Mouse (Mus musculus) kidney, adult 18-20 months (tissue): Measurements from ENCODE around the gene Mrps34.
A peak's percentile ranks its signal among the peaks of the same experiment; 100 is the strongest.

ENCODE experiments used
- DNase-seq: peaks from one replicate; pipeline ENCODE4 v3.0.0; 2021

Gene Mrps34

DNA sequence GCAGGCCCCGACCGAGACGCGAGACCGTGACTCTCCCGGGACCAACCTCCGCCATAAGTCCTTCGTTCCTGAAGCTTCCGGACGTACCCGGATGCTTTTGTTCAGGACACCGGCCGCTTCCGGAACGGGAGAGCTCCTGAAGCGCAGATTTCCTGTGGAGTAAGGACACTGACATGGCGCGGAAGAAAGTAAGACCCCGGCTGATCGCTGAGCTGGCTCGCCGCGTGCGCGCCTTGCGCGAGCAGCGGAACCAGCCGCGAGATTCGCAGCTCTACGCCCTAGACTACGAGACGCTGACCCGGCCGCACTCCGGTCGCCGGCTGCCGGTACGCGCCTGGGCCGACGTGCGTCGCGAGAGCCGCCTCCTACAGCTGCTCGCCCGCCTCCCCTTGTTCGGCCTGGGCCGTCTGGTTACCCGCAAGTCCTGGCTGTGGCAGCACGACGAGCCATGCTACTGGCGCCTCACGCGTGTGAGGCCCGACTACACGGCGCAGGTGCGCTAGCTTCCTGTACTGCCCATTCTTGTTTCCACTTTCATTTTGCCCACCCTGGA, at the start of gene Mrps34, which contains the start of gene Eme2:
TSS of gene Mrps34 (plus strand) at position 122 of the 553 bp plus-strand sequence.
TSS of gene Eme2 (minus strand) at position 93 of the 553 bp plus-strand sequence.
- DNase-seq = peak; percentile 87

DNA sequence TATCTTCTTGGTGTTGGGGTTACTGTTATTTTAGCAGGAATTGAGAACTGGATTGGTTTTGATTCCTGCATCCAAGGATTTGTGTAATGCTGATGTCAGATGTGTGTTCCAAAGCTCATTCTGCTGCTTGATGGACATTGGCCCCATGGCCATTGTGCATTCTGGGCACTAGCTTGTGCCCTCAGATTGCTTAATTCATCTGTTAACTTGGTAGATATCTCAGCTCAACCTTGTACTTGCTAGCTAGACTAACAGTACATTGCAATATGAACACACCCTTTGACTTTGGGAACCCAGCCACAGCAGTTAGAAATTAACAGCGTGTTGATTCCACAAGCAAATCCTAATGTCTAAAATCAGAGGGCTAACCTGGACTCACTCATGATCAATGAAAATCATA, 47.5 kb upstream of the Mrps34 start:
- DNase-seq = peak; percentile 68

- peak; percentile 60 for DNase-seq
Measured at GRCm38 (mm10) chr17:24848600-24849031, 46.3 kb upstream of the Mrps34 start.

DNA sequence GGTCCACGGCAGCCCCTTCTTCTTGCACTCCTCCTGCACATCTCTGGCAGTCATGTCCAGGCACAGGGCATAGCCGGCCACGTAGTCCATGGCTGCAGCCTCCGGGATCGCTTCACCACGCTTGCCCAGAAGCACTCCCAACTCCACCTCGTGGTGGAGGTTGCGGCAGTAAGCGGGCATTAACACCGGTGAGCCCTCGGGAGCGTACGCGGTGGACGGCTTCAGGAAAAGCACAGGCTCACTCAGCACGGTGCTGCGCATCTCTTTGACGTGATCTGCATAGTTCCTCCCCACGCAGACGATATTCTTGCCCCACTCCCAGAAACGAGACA, 45.2 kb upstream of the Mrps34 start:
- DNase-seq = no peak

DNA sequence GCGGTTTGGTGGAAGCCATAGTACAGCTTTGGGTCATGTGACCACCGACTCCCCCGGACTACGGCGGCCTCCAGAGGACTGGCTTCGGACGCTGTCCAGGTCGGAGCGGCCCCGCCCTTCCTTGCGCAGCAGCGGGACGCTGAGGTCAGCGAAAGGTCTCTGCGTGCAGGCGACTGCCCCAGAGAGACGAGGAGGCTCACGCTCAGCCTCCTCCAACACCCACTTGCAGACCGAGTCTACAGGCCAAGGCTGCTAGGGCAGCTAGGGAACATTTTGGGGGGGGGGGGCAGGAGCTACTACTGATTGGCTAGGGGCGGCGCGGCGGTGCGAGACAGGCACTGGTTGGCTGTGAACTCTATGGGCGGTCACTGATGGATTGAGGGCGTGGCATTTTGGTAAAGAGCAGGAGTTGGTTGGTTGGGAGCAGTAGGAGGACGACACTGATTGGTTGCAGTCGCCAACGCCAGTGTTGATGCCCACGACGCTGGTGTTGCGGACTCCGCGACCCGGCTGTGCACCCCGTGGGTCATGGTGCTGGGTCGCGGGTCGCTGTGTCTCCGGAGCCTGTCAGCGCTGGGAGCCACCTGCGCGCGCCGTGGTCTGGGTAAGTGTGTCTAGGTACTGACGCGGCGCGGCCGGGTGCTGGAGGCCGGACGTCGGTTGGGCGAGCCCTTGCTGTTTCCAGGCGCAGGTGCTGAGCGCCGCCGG, 44.7 kb upstream of the Mrps34 start, which contains the start of gene Fahd1:
TSS of gene Fahd1 (minus strand) at position 300 of the 708 bp plus-strand sequence.
- DNase-seq = peak; percentile 97

GRCm38 (mm10) chr17:24850773-24851127, 44.2 kb upstream of the Mrps34 start:
- no peak for DNase-seq

GRCm38 (mm10) chr17:24851381-24852125, 43.4 kb upstream of the Mrps34 start:
- DNase-seq = no peak

DNA sequence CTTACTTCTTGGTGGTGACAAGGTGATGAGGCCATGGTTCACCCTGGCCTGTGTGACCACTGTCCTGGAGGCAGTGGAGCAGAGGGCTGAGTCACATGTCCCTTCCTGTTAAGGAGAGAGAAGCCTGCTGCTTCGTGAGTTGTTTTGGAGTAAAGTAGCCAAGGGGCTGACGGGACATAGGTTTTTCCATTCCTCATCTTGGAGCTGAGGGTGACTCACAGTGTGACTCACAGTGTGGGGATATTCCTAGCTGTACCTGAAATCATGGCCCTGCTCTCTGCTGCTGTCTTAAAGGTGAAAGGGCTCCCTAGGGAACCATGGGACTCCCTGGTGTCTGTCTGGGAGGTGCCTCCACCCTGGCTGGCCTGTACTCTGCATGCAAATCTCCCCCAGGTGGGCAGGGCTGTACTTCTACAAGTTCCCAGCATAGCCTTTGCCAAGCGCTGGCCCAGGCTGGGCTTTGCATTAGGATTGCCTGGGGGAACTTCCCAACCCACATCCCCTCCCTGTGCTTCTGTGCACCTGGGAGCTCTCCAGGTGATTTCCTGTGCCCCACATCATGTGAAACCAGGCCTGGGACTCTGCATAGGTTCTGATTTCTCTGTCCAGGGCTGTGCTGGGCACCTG, 39.0 kb upstream of the Mrps34 start:
- peak; percentile 40 for DNase-seq

DNA sequence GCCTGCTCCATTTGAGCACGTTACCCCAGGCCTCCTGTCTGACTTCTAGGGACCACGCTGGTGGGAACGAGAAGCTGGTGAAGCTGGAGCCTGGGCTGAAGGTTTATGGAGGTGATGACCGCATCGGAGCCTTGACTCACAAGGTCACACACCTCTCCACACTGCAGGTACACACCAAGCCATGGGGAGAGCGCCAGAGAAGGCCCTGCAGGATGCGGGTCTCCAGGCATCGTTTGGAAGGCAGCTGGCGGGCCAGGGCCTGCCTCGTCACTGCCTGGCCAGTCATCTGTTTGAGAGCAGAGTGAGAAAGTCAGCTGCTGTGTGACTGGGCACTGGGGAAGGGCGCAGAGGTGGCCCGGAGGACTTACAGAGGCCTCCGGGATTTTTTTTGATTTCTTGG, 38.3 kb upstream of the Mrps34 start:
- DNase-seq = no peak

- peak; percentile 84 for DNase-seq
Measured at GRCm38 (mm10) chr17:24857831-24858470, 37.0 kb upstream of the Mrps34 start.

- DNase-seq = no peak
Measured at GRCm38 (mm10) chr17:24858967-24859366, 35.9 kb upstream of the Mrps34 start.

DNA sequence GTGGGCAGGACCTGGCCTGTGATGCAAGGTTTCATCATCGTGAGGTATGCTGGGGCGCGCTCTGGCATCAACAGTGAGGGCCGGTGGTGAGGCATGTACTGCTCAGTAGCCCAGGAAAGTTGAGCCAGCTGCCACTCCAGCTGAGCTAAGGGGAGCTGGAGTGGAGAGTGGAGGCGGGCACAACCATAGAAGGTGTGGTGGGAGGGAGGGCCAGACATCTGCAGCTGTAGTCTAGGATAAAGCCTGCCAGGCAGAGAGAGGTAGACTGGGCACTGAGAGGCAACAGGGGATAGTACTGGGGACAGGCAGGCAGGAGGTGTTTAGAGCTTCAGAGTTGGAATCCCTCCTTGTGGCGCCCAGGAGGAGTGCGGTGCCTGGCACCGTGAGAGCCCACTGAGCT, 34.8 kb upstream of the Mrps34 start:
- DNase-seq = no peak

- DNase-seq = no peak
Measured at GRCm38 (mm10) chr17:24861785-24862184, 33.1 kb upstream of the Mrps34 start.

GRCm38 (mm10) chr17:24865776-24866175, 29.1 kb upstream of the Mrps34 start, which contains the start of gene Igfals:
Igfals (plus strand) TSS chr17:24865997.
- DNase-seq = no peak

GRCm38 (mm10) chr17:24867914-24868313, 27.0 kb upstream of the Mrps34 start:
- DNase-seq = no peak

- no peak for DNase-seq
Measured at GRCm38 (mm10) chr17:24873695-24874404, 21.1 kb upstream of the Mrps34 start.

GRCm38 (mm10) chr17:24874405-24874745, 20.5 kb upstream of the Mrps34 start:
- DNase-seq = no peak

GRCm38 (mm10) chr17:24874989-24875388, 19.9 kb upstream of the Mrps34 start:
- no peak for DNase-seq

GRCm38 (mm10) chr17:24877336-24878116, 17.4 kb upstream of the Mrps34 start:
- DNase-seq = peak; percentile 78

- DNase-seq = peak; percentile 89
Measured at GRCm38 (mm10) chr17:24878117-24878397, 16.9 kb upstream of the Mrps34 start.

DNA sequence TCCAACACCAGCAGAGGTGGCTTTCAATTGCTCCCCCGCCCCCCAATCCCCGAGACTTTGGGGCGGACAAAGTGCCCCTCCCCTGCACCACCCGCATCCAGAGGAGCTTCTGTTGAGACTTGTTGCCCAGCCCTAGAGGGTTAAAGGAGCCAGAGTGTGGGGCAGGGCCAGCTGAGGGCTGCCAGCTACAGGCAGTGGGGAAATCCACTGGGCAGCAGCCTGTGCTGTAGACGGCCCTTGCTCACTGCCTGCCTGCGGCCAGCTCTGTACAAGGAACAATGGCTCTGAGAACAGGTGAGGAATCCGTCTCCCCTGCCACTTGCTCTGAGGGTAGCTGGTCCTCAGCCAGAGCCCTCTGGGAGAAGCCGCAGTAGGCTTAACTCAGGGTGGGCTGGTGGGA, 16.4 kb upstream of the Mrps34 start:
- DNase-seq = peak; percentile 47
